Mouse (Mus musculus) heart, postnatal 0 days (tissue): ENCODE data around the gene Ccm2l. TPM values are rescaled to one million over a fixed set of nuclear protein-coding genes. Genes with fewer than 3 reads are reported as not detected.

Experiments used
- ATAC-seq: fragments of 200-750 bp; cut with Nextera tagmentation; 2 replicates; pipeline ENCODE4 v1.8.0; 2017; ENCODE audit warnings: low read depth, moderate number of reproducible peaks, moderate library complexity; ENCODE audit not compliant: insufficient read depth
- DNase-seq: peaks from one replicate; pipeline ENCODE4 v3.0.0-alpha.2; 2016; ENCODE audit warnings: low spot score
- H3K27ac ChIP-seq: fragments of 300-500 bp; sonication (generic); 2 replicates; pipeline ENCODE4 v1.5.1; 2014; ENCODE audit warnings: low read depth, mild to moderate bottlenecking
- H3K27me3 ChIP-seq: fragments of 300-500 bp; sonication (generic); 2 replicates; pipeline ENCODE4 v1.6.1; 2014; ENCODE audit warnings: low read length, mixed read lengths; ENCODE audit not compliant: control insufficient read depth, insufficient read depth
- H3K36me3 ChIP-seq: fragments of 300-500 bp; sonication (generic); replicated peaks from 2 replicates; pipeline ENCODE4 v1.6.1; 2014; ENCODE audit warnings: low read length, mixed read lengths; ENCODE audit not compliant: control insufficient read depth, insufficient read depth
- H3K4me1 ChIP-seq: fragments of 300-500 bp; sonication (generic); 2 replicates; pipeline ENCODE4 v1.6.1; 2014; ENCODE audit warnings: antibody characterized with exemption; ENCODE audit not compliant: control insufficient read depth, insufficient read depth
- H3K4me2 ChIP-seq: fragments of 300-500 bp; sonication (generic); 2 replicates; pipeline ENCODE4 v1.6.1; 2014; ENCODE audit warnings: low read depth, mild to moderate bottlenecking, low read length, moderate library complexity
- H3K4me3 ChIP-seq: fragments of 300-500 bp; sonication (generic); 2 replicates; pipeline ENCODE4 v1.5.1; 2014; ENCODE audit warnings: low read depth, low read length
- H3K9ac ChIP-seq: fragments of 300-500 bp; sonication (generic); replicated peaks from 2 replicates; pipeline ENCODE4 v1.6.1; 2014; ENCODE audit warnings: low read depth, low read length, mixed read lengths
- H3K9me3 ChIP-seq: fragments of 300-500 bp; sonication (generic); replicated peaks from 2 replicates; pipeline ENCODE4 v1.6.1; 2016; ENCODE audit warnings: low read length; ENCODE audit not compliant: control insufficient read depth
- CTCF ChIP-seq: IDR thresholded peaks from 2 replicates; pipeline ENCODE4 v1.5.1; 2016; ENCODE audit warnings: antibody characterized with exemption, control low read depth, low read depth
- EP300 ChIP-seq: IDR thresholded peaks from 2 replicates; pipeline ENCODE4 v1.6.1; 2016; ENCODE audit warnings: antibody characterized with exemption, low read depth
- WGBS: fragments of 180-500 bp; shearing (Covaris S2); extraction: QIAGEN DNeasy Blood & Tissue Kit; methylation state at CpG from one replicate; pipeline ENCODE4 v1.1.7; 2014; 5-methylcytosine and 5-hydroxymethylcytosine counted together
- polyA plus RNA-seq: library from polyadenylated mRNA; unstranded; fragments of >200 nt; fragmentation: Nextera tagmentation; extraction: Ambion mirVana; gene quantifications from 2 replicates; pipeline ENCODE4 v1.2.1, GENCODE M21; 2015
- total RNA-seq: library from RNA; depleted of rRNA; stranded (reverse); fragments of >200 nt; gene quantifications from 2 replicates; pipeline ENCODE4 v1.2.3, GENCODE M21; 2014; ENCODE audit warnings: low replicate concordance

Gene Ccm2l
- total and polyA plus RNA-seq, 2 experiments from 2014 or later: 4.3 to 32.4 TPM

DNA sequence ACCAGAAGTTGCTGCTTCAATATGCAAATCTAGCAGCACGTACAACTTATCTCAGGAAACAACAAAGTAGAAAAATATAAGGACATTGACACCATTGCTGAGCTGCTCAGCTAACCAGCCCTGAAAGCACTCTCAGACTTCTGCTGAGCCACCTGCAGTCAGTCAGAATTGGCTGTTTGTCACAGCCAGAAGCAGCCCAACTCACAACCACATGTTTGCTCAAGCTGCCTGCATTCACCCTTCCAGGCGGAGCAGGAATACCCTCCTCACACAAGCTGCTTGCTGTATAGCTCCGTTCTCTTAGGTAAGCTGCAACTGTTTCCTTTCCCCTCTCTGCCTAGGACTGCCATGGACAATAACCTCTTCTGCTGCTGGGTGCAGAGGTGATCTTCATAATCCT, 2.4 kb upstream of the Ccm2l start:
- no peak for TF ChIP-seq EP300
- no peak for TF ChIP-seq CTCF
- DNase-seq: no peak
- H3K36me3 ChIP-seq: no peaks in the 10 kb centered on the region
- no peak overlapping the region for H3K4me2 ChIP-seq
- peaks cover 14% of the 10 kb centered on the region for H3K27me3 ChIP-seq
- no peak for ATAC-seq
- no peak overlapping the region for H3K4me3 ChIP-seq
- H3K4me1 ChIP-seq: 0 out of 2 replicates have a peak, but pooled peaks cover 6% of the 10 kb centered on the region
- H3K27ac ChIP-seq: no peak overlapping the region
- H3K9me3 ChIP-seq: no peaks in the 10 kb centered on the region
- H3K9ac ChIP-seq: no peak overlapping the region
- 51% methylated on average over 3 of the region's 3 CpGs for WGBS

DNA sequence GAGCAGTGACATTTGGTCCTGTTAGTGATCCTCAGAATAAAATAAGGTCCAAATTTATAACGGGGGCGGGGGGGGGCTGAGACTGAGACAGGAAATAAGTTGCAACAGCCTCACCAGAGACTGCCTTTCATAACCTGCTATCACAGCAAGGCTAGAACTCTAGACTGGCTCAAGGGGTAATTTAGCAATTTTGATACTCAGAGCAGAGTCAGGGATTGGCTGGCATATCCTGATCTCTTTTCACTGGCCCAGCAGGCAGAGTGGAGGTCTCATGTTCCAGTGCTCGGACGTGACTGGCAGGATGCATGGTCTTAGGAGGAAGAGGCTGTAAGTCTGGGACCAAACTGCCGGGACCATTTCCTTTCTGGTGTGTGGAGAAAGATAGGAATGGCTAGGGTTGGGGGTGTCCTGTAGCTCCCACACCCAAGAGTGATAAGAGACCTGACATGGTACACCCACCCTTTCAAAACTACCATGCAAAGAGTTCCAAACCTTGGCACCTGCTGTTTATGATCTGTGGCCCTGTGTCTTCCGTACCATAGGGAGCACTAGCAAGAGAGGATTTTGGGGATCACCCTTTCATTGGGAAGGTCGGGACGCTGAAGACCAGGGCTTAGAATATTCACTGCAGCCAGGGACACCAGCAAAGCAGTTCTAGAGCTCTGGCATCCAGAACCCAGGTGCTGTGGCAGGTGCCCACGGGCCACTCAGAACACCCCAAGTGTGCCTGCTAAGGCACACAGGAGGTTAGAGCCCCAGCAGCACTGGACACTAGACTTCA, 1.4 kb upstream of the Ccm2l start:
- H3K27ac ChIP-seq: peak overlapping the region; percentile 70; the same call in 1 of the 2 replicates
- ATAC-seq (no peak), DNase-seq (no peak)
- H3K4me1 ChIP-seq: 0 out of 2 replicates have a peak, but pooled peaks cover 6% of the 10 kb centered on the region
- TF ChIP-seq CTCF (no peak), EP300 (no peak)
- 0 out of 2 replicates have a peak overlapping the region, but pooled peaks have one; percentile 15 for H3K4me2 ChIP-seq
- H3K9me3 ChIP-seq: no peaks in the 10 kb centered on the region
- H3K27me3 ChIP-seq: peaks cover 14% of the 10 kb centered on the region
- WGBS: 65% methylated on average over 9 of the region's 9 CpGs
- no peaks in the 10 kb centered on the region for H3K36me3 ChIP-seq
- H3K9ac ChIP-seq: no peak overlapping the region
- no peak overlapping the region for H3K4me3 ChIP-seq

DNA sequence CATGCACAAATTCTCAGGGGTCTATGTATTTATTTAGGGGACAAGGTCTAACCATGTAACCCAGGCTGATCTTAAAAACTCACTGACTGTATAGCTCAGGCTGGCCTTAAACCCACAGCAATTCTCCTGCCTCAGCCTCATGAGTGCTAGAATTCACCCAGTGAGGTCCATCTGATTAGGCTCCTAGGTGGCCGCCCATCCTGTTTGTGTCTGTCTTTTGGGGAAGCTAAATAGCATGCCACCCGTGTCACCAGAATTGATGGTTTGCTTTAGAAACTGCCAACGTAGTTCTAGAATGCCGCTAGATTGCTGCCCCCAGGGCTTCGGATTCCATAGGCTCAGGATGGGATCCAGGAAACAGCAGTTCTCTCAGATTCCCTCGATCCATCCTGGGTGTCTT, 1.2 kb downstream of the Ccm2l start:
- Histone ChIP-seq H3K27ac (peak overlapping the region; percentile 85; the same call in 1 of the 2 replicates), H3K9ac (no peak overlapping the region), H3K27me3 (peaks cover 40% of the 10 kb centered on the region), H3K4me1 (0 out of 2 replicates have a peak, but pooled peaks cover 6% of the 10 kb centered on the region), H3K4me2 (peak overlapping the region; percentile 56), H3K36me3 (no peaks in the 10 kb centered on the region), H3K9me3 (no peaks in the 10 kb centered on the region), H3K4me3 (peak overlapping the region; percentile 34)
- DNase-seq: no peak
- WGBS: 36% methylated on average over 6 of the region's 6 CpGs
- TF ChIP-seq EP300 (no peak), CTCF (no peak)
- no peak for ATAC-seq

DNA sequence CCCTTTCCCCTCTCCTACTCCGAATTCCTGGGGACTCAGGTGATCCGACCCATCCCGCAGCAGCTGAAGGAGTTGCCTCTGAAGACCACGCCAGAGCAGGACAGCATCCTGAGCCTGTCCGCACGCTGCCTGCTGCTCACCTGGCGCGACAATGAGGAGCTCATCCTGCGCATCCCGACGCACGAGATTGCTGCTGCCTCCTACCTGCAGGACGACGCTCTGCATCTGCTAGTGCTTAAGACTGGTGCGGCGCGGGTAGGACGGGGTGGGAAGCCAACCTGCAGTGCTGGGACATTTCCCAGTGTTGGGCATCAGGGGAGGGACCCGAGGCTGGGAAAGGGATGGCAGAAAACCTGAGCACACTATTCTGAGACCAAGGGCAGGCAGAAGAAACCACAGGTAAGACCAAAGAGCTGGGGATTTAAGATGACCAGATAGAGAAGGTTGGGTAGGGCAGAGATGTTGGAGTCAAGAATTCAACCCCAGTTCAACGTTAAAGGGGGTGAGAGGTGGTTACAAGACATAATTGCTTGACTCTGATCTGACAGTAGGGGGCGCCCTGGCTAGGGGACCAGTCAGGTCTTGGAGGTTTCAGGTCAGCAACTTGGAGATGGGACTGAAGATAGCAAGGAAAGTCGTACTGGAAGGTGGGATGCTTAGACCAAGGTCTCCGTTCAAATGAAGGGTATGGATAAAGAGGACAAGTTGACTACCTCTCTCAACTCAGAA, 5.2 kb downstream of the Ccm2l start:
- H3K27ac ChIP-seq: no peak overlapping the region
- no peak overlapping the region for H3K4me2 ChIP-seq
- 25% methylated on average over 23 of the region's 23 CpGs for WGBS
- H3K9ac ChIP-seq: no peak overlapping the region
- no peak overlapping the region for H3K4me3 ChIP-seq
- no peaks in the 10 kb centered on the region for H3K9me3 ChIP-seq
- TF ChIP-seq EP300 (no peak), CTCF (peak; percentile 29)
- DNase-seq: no peak
- H3K36me3 ChIP-seq: no peaks in the 10 kb centered on the region
- ATAC-seq: no peak
- 0 out of 2 replicates have a peak, but pooled peaks cover 6% of the 10 kb centered on the region for H3K4me1 ChIP-seq
- peaks cover 61% of the 10 kb centered on the region for H3K27me3 ChIP-seq

DNA sequence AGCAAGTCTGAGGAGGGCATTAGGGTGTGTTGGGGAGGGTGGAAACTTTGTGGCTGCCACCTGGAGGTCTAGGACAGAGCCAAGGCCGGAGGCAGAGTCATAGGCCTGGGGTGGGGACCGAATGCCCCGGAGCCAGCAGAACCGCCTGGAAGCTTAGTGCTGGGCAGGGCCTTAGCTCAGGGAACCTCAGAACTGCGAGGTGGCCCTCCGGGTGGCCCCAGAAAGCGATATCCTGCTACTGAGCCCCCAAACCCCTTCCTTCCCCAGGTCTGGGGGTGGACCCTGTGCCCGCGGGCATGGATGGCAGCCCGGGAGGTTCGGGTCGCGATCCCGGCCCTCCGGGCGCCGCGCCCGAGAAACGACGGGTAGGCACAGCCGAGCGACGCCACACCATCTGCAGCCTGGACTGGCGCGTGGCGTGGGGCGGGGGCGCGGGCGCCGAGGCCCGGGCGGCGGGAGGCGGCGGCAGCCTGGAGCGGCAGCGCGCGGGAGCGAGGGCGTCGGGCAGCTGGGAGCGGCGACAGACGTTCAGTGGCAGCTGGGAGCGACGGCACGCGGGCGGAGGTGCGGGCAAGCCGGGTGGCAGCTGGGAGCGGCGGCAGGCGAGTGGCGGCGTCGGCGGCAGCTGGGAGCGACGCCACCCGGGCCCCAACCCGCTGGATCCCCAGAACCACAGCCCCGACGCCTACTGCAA, 5.9 kb downstream of the Ccm2l start:
- 0 out of 2 replicates have a peak, but pooled peaks cover 6% of the 10 kb centered on the region for H3K4me1 ChIP-seq
- H3K4me2 ChIP-seq: peak overlapping the region; percentile 43
- H3K36me3 ChIP-seq: no peaks in the 10 kb centered on the region
- H3K4me3 ChIP-seq: peak overlapping the region; percentile 26
- no peak overlapping the region for H3K9ac ChIP-seq
- ATAC-seq (no peak), DNase-seq (no peak)
- H3K27me3 ChIP-seq: peaks cover 55% of the 10 kb centered on the region
- TF ChIP-seq CTCF: no peak
- no peak for TF ChIP-seq EP300
- WGBS: 20% methylated on average over 66 of the region's 67 CpGs
- no peak overlapping the region for H3K27ac ChIP-seq
- no peaks in the 10 kb centered on the region for H3K9me3 ChIP-seq
